In the genomic region with DNA sequence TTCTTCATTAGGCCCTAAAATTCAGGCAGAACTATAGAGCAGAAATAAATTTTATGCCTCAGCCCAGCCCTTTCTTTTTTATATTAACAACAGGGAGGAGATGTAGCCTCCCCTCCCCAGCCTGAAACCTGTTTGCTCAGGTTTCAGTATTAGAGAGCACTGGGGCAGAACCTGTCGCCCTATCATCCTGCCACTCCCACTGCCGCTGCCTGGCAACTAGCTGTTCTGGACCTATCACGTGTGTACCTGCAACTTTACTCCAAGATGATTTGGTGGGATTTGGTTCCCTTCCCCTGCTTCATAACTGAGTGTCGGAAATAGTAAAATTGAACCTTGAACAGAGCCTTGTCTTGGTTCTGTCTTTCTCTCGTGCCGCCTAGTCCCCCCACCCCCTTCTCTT, we compare ENCODE assay signal across 15 mouse cellular contexts. TPM values are rescaled to one million over a fixed set of nuclear protein-coding genes. Genes with fewer than 3 reads are reported as not detected.
A peak's percentile ranks its signal among the peaks of the same experiment; 100 is the strongest.
DNase-seq lines count a peak whose midpoint lies in the region; TF ChIP-seq lines count a peak whose summit lies in the region.
"Not testable (repeated sequence)": the region's sequence is repeated elsewhere in the genome, so short reads cannot be mapped to it uniquely, and the experiment has no call there.
"Had no signal": no experiment of that assay in that cellular context is flagged by ENCODE, and none has a peak within 500 bp of the region (broad histone marks: within the 10 kb centered on the region; RNA-seq: fewer than 3 reads in every experiment).

No protein-coding gene starts in this region.

- WGBS in kidney, adult 2 months = 70% methylated on average over 6 of the region's 6 CpGs

- DNase-seq in kidney, adult 11 months = peak; percentile 75
- DNase-seq in kidney, adult 2 months = peak; percentile 74
- peak; percentile 71 for DNase-seq in kidney, adult 9 months
- DNase-seq in kidney, postnatal 14 days = peak; percentile 10
- peak; percentile 49 to 50 for DNase-seq in kidney, postnatal 36 days
- DNase-seq in urinary bladder, postnatal 14 days (ENCODE audit: low spot score) = peak; percentile 3

- not testable (repeated sequence) for H3K4me1 ChIP-seq in kidney, adult 2 months (ENCODE audit: control insufficient read depth, insufficient read depth, low read length)

- TF ChIP-seq CTCF in kidney, adult 2 months (conservative IDR thresholded peaks at IDR 0.05; ENCODE audit: insufficient read depth, insufficient read length, low read depth, low read length) = not testable (repeated sequence)

- not testable (repeated sequence) for H3K27me3 ChIP-seq in kidney, adult 2 months (replicated peaks; ENCODE audit: control insufficient read depth, insufficient read depth, low read length)

- H3K27ac ChIP-seq in kidney, adult 2 months (ENCODE audit: insufficient read depth, low read depth, low read length) = not testable (repeated sequence)

- H3K4me3 ChIP-seq in kidney, adult 2 months (ENCODE audit: insufficient read depth, low read depth, low read length) = not testable (repeated sequence)

- TF ChIP-seq POLR2A in kidney, adult 2 months (IDR thresholded peaks at IDR 0.05; ENCODE audit: low read depth, low read length) = not testable (repeated sequence)

- H3K36me3 ChIP-seq in kidney, adult 2 months (ENCODE audit: control insufficient read depth, insufficient read depth, low read length) = not testable (repeated sequence)

RNA-seq across cellular contexts. Expression of gene Mup18, which starts 40.4 kb away (rescaled TPM):
- polyA plus RNA-seq in kidney, adult 2 months (2012; rRNA removed) = not detected in 2 replicates
- polyA plus RNA-seq: adrenal gland, adult 2 months; brain, embryonic 14.5 days; C2C12; embryonic facial prominence, embryonic 11.5 days; embryonic facial prominence, embryonic 13.5 days; erythroblast, embryonic 14.5 days; forebrain, embryonic 10.5 days; forebrain, embryonic 12.5 days; forebrain, embryonic 14.5 days had no signal

Comparison
In these comparisons a context has a peak if more than half of its experiments do, and no peak if none do; other contexts are left out.
1. DNase-seq: peak in every context shown above with its lines; median percentile 75 in kidney, adult 11 months; 74 in kidney, adult 2 months; 71 in kidney, adult 9 months; 50 in kidney, postnatal 36 days; 10 in kidney, postnatal 14 days; 3 in urinary bladder, postnatal 14 days.